Mouse (Mus musculus) midbrain, postnatal 0 days (tissue): Measurements from ENCODE around the gene Timm50. TPM values are rescaled to one million over a fixed set of nuclear protein-coding genes. Genes with fewer than 3 reads are reported as not detected.

Experiments used
- ATAC-seq: fragments of 200-750 bp; cut with Nextera tagmentation; 2 replicates; pipeline ENCODE4 v1.8.0; 2017; ENCODE audit warnings: moderate number of reproducible peaks, mild to moderate bottlenecking, moderate TSS enrichment, moderate library complexity; ENCODE audit not compliant: low FRiP score
- DNase-seq: peaks from one replicate; pipeline ENCODE4 v3.0.0-alpha.2; 2015; ENCODE audit warnings: low spot score
- H3K27ac ChIP-seq: fragments of 300-500 bp; sonication (generic); 2 replicates; pipeline ENCODE4 v1.5.1; 2014; ENCODE audit warnings: low read depth, mild to moderate bottlenecking, low read length, mixed read lengths
- H3K27me3 ChIP-seq: fragments of 300-500 bp; sonication (generic); 2 replicates; pipeline ENCODE4 v1.6.1; 2014; ENCODE audit warnings: low read length, control low read depth, mixed read lengths; ENCODE audit not compliant: insufficient read depth
- H3K36me3 ChIP-seq: fragments of 300-500 bp; sonication (generic); 2 replicates; pipeline ENCODE4 v1.6.1; 2014; ENCODE audit warnings: low read length, control low read depth, mixed read lengths; ENCODE audit not compliant: insufficient read depth
- H3K4me1 ChIP-seq: fragments of 300-500 bp; sonication (generic); 2 replicates; pipeline ENCODE4 v1.6.1; 2014; ENCODE audit warnings: mild to moderate bottlenecking, control low read depth, antibody characterized with exemption, low read length, mixed read lengths; ENCODE audit not compliant: insufficient read depth
- H3K4me2 ChIP-seq: fragments of 300-500 bp; sonication (generic); 2 replicates; pipeline ENCODE4 v1.6.1; 2014; ENCODE audit warnings: low read depth, mild to moderate bottlenecking, low read length, mixed read lengths; ENCODE audit not compliant: poor library complexity, severe bottlenecking
- H3K4me3 ChIP-seq: fragments of 300-500 bp; sonication (generic); 2 replicates; pipeline ENCODE4 v1.5.1; 2014; ENCODE audit warnings: low read depth, mild to moderate bottlenecking, low read length, moderate library complexity
- H3K9ac ChIP-seq: fragments of 300-500 bp; sonication (generic); replicated peaks from 2 replicates; pipeline ENCODE4 v1.6.1; 2014; ENCODE audit warnings: mild to moderate bottlenecking, low read length, moderate library complexity, mixed read lengths; ENCODE audit not compliant: poor library complexity, severe bottlenecking
- H3K9me3 ChIP-seq: fragments of 300-500 bp; sonication (generic); 2 replicates; pipeline ENCODE4 v1.6.1; 2016; ENCODE audit warnings: low read length, control low read depth
- CTCF ChIP-seq: IDR thresholded peaks from 2 replicates; pipeline ENCODE4 v1.5.1; 2016; ENCODE audit warnings: antibody characterized with exemption, mild to moderate bottlenecking
- WGBS: fragments of 180-500 bp; shearing (Covaris S2); extraction: QIAGEN DNeasy Blood & Tissue Kit; methylation state at CpG from one replicate; pipeline ENCODE4 v1.1.7; 2014; 5-methylcytosine and 5-hydroxymethylcytosine counted together
- polyA plus RNA-seq: library from polyadenylated mRNA; unstranded; fragments of >200 nt; fragmentation: Nextera tagmentation; extraction: Ambion mirVana; gene quantifications from 2 replicates; pipeline ENCODE4 v1.2.1, GENCODE M21; 2015
- total RNA-seq: library from RNA; depleted of rRNA; stranded (reverse); fragments of >200 nt; gene quantifications from 2 replicates; pipeline ENCODE4 v1.2.3, GENCODE M21; 2014

The Timm50 gene
- total and polyA plus RNA-seq, 2 experiments from 2014 or later: 76.3 to 112 TPM

DNA sequence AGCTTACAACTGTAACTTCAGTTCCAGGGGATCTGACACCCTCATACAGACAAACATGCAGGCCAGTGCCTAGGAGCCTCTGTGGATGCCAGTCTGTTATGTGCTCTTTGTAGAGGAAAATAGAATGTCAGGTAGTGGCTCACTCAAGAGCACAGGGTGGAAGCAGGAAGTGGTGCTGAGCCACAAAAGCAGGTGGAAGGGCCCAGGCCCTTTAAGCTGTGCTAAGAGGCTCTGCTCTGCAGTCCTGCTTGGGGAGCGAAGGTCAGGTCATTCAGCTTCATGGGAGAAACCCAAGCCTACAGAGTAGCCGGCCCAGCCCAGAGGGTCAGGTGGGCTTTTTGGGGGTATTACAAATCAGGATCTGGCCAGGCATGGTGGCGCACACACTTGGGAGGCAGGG, 43.3 kb upstream of the Timm50 start:
- ATAC-seq: no peak
- Histone ChIP-seq H3K27me3 (no peaks in the 10 kb centered on the region), H3K4me3 (no peak overlapping the region), H3K9ac (no peak overlapping the region), H3K4me2 (no peak overlapping the region), H3K36me3 (peaks cover 15% of the 10 kb centered on the region), H3K27ac (no peak overlapping the region), H3K4me1 (peaks cover 5% of the 10 kb centered on the region; the same call in 1 of the 2 replicates), H3K9me3 (no peaks in the 10 kb centered on the region)
- TF ChIP-seq CTCF: no peak
- DNase-seq: no peak
- WGBS: 82% methylated on average over 3 of the region's 3 CpGs

DNA sequence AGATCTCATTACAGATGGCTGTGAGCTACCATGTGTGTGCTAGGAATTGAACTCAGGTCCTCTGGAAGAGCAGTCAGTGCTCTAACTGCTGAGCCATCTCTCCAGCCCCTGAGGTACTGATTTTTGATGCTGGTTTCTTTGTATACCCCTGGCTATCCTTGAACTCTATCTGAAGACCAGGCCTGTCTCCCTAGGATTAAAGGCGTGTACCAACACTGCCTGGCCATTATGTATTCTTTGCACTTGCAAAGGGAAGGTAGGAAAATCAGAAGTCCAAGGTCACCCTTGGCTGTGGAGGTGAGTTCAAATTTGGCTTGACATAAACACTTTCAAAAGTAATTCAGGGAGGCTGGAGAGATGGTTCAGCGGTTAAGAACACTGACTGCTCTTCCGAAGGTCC, 42.7 kb upstream of the Timm50 start:
- 91% methylated on average over 3 of the region's 3 CpGs for WGBS
- no peak for DNase-seq
- H3K9me3 ChIP-seq: no peaks in the 10 kb centered on the region

DNA sequence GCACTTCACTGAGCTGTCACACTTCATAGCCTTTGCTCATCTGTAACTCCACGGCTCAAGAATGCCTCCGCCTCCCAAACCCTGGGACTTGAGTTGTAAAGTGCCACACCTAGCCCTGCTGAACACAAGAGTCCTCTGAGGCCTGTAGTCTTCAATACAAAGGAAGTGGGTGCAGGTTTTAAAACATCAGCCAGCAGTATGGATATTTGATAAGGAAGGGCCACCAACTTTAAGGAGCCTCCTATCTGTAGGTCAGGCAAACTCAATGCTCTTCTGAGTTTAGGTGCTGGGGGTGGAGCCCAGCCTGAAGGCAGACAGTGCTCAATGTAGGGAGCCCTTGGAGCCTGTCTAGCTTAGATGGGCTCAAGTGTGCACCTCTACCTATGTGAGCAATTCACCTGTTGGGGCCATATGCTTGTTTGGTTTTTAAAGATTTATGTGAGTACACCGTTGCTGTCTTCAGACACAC, 42.3 kb upstream of the Timm50 start:
- H3K27me3 ChIP-seq: no peaks in the 10 kb centered on the region
- no peak for TF ChIP-seq CTCF
- no peak overlapping the region for H3K4me3 ChIP-seq
- peaks cover 13% of the 10 kb centered on the region; the same call in 1 of the 2 replicates for H3K36me3 ChIP-seq
- no peaks in the 10 kb centered on the region for H3K9me3 ChIP-seq
- no peak for DNase-seq
- no peak overlapping the region for H3K4me2 ChIP-seq
- H3K27ac ChIP-seq: no peak overlapping the region
- H3K9ac ChIP-seq: no peak overlapping the region
- WGBS: 83% methylated on average over 3 of the region's 3 CpGs
- no peak for ATAC-seq
- peaks cover 9% of the 10 kb centered on the region; the same call in 1 of the 2 replicates for H3K4me1 ChIP-seq

More for the DNA sequence above, 42.7 kb upstream of the Timm50 start:
- peaks cover 7% of the 10 kb centered on the region; the same call in 1 of the 2 replicates for H3K4me1 ChIP-seq
- no peaks in the 10 kb centered on the region for H3K27me3 ChIP-seq
- no peak for ATAC-seq
- no peak overlapping the region for H3K9ac ChIP-seq
- no peak for TF ChIP-seq CTCF
- no peak overlapping the region for H3K27ac ChIP-seq
- H3K4me2 ChIP-seq: no peak overlapping the region
- H3K36me3 ChIP-seq: peaks cover 13% of the 10 kb centered on the region; the same call in 1 of the 2 replicates
- no peak overlapping the region for H3K4me3 ChIP-seq

- H3K27me3 ChIP-seq: no peaks in the 10 kb centered on the region
- H3K9me3 ChIP-seq: no peaks in the 10 kb centered on the region
- no peak overlapping the region for H3K9ac ChIP-seq
- no peak overlapping the region for H3K27ac ChIP-seq
- ATAC-seq: no peak
- no peak for DNase-seq
- no peak overlapping the region for H3K4me2 ChIP-seq
- H3K4me1 ChIP-seq: peaks cover 9% of the 10 kb centered on the region; the same call in 1 of the 2 replicates
- peak; percentile 27 for TF ChIP-seq CTCF
- H3K36me3 ChIP-seq: peaks cover 13% of the 10 kb centered on the region; the same call in 1 of the 2 replicates
- 98% methylated on average over 2 of the region's 2 CpGs for WGBS
- H3K4me3 ChIP-seq: no peak overlapping the region
Measured at GRCm38 (mm10) chr7:28353267-28353666, 41.4 kb upstream of the Timm50 start.

DNA sequence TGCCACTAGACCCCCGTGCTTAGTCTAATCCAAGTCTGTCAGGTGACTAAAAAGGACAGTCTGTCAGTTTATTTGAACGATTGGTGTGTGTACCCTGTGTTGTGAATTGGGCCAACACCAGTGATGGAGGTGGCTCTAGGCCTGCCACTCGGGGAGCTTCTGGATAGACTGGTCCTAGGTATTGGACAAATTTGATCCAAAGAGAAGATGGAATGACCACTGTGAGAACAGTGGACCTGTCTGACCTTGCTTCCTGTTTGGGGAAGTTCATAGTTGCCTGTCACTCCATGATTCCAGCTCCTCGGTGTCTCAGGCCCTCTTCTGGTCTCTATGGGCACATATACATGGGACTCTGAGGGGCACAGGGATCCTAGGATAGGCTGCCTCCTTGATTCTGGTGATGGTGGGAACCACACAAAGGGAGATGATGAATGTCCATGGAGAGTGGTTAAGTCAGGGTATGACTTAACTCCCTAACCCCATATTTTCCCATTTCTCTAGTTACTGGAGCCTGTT, 39.9 kb upstream of the Timm50 start:
- no peak overlapping the region for H3K27ac ChIP-seq
- TF ChIP-seq CTCF: no peak
- WGBS: 41% methylated on average over 4 of the region's 4 CpGs

GRCm38 (mm10) chr7:28350155-28350883, 38.4 kb upstream of the Timm50 start, which contains the start of gene Rps16:
TSS of gene Rps16 (plus strand) at chr7:28350652.
- no peak for TF ChIP-seq CTCF
- Histone ChIP-seq H3K27ac (peak within 1 kb of the TSS; percentile 83), H3K36me3 (peaks cover 13% of the 10 kb centered on the region; the same call in 1 of the 2 replicates), H3K9me3 (no peaks in the 10 kb centered on the region), H3K4me1 (peaks cover 9% of the 10 kb centered on the region; the same call in 1 of the 2 replicates), H3K4me3 (peak within 1 kb of the TSS; percentile 85), H3K4me2 (peak within 1 kb of the TSS; percentile 84), H3K27me3 (no peaks in the 10 kb centered on the region), H3K9ac (peak within 1 kb of the TSS; percentile 97)
- peak; percentile 99 for DNase-seq
- under 1% methylated on average over 49 of the region's 50 CpGs for WGBS
- peak; percentile 92 for ATAC-seq

More for the DNA sequence above, 39.9 kb upstream of the Timm50 start:
- Histone ChIP-seq H3K4me3 (peak overlapping the region; percentile 85), H3K4me1 (peaks cover 9% of the 10 kb centered on the region; the same call in 1 of the 2 replicates), H3K36me3 (peaks cover 13% of the 10 kb centered on the region; the same call in 1 of the 2 replicates), H3K9me3 (no peaks in the 10 kb centered on the region), H3K27me3 (no peaks in the 10 kb centered on the region), H3K9ac (peak overlapping the region; percentile 97), H3K4me2 (peak overlapping the region; percentile 84)
- DNase-seq (no peak), ATAC-seq (no peak)
